Mouse (Mus musculus) lung, postnatal 0 days (tissue): ENCODE data around the gene Cir1. TPM values are rescaled to one million over a fixed set of nuclear protein-coding genes. Genes with fewer than 3 reads are reported as not detected.

ENCODE experiments used
- ATAC-seq: fragments of 200-750 bp; cut with Nextera tagmentation; 2 replicates; pipeline ENCODE4 v1.8.0; 2017; ENCODE audit warnings: moderate library complexity
- DNase-seq: peaks from one replicate; pipeline ENCODE4 v3.0.0-alpha.2; 2016; ENCODE audit warnings: low spot score
- H3K27ac ChIP-seq: fragments of 300-500 bp; sonication (generic); 2 replicates; pipeline ENCODE4 v1.5.1; 2014; ENCODE audit warnings: antibody characterized with exemption, mild to moderate bottlenecking, low read length, mixed read lengths
- H3K27me3 ChIP-seq: fragments of 300-500 bp; sonication (generic); replicated peaks from 2 replicates; pipeline ENCODE4 v1.6.1; 2014; ENCODE audit warnings: low read length, mixed read lengths; ENCODE audit not compliant: insufficient read depth
- H3K36me3 ChIP-seq: fragments of 300-500 bp; sonication (generic); 2 replicates; pipeline ENCODE4 v1.6.1; 2014; ENCODE audit warnings: low read length, mixed read lengths; ENCODE audit not compliant: insufficient read depth
- H3K4me1 ChIP-seq: fragments of 300-500 bp; sonication (generic); 2 replicates; pipeline ENCODE4 v1.6.1; 2014; ENCODE audit warnings: antibody characterized with exemption, low read depth, low read length, mixed read lengths; ENCODE audit not compliant: insufficient read depth
- H3K4me2 ChIP-seq: fragments of 300-500 bp; sonication (generic); replicated peaks from 2 replicates; pipeline ENCODE4 v1.6.1; 2014; ENCODE audit warnings: low read depth, mild to moderate bottlenecking, low read length, moderate library complexity, mixed read lengths
- H3K4me3 ChIP-seq: fragments of 300-500 bp; sonication (generic); 2 replicates; pipeline ENCODE4 v1.5.1; 2014; ENCODE audit warnings: low read depth, low read length
- H3K9ac ChIP-seq: fragments of 300-500 bp; sonication (generic); replicated peaks from 2 replicates; pipeline ENCODE4 v1.6.1; 2014; ENCODE audit warnings: low read depth, mild to moderate bottlenecking
- H3K9me3 ChIP-seq: fragments of 300-500 bp; sonication (generic); 2 replicates; pipeline ENCODE4 v1.6.1; 2016; ENCODE audit warnings: low read length, mixed read lengths
- CTCF ChIP-seq: IDR thresholded peaks from 2 replicates; pipeline ENCODE4 v1.5.1; 2016; ENCODE audit warnings: antibody characterized with exemption, mild to moderate bottlenecking
- EP300 ChIP-seq: IDR thresholded peaks from 2 replicates; pipeline ENCODE4 v1.6.1; 2016; ENCODE audit warnings: antibody characterized with exemption, mild to moderate bottlenecking, control low read depth
- WGBS: fragments of 180-500 bp; shearing (Covaris S2); extraction: QIAGEN DNeasy Blood & Tissue Kit; methylation state at CpG from one replicate; pipeline ENCODE4 v1.1.7; 2014; 5-methylcytosine and 5-hydroxymethylcytosine counted together
- polyA plus RNA-seq: library from polyadenylated mRNA; unstranded; fragments of >200 nt; fragmentation: Nextera tagmentation; extraction: Ambion mirVana; gene quantifications from 2 replicates; pipeline ENCODE4 v1.2.1, GENCODE M21; 2015

The Cir1 gene
- polyA plus RNA-seq, 1 experiment from 2014 or later = 39.3 TPM

GRCm38 (mm10) chr2:73274119-73274920, 38.2 kb downstream of the Cir1 start:
- Histone ChIP-seq H3K9ac (no peak overlapping the region), H3K27me3 (peaks cover 70% of the 10 kb centered on the region), H3K9me3 (no peaks in the 10 kb centered on the region), H3K4me3 (peak overlapping the region; percentile 37), H3K36me3 (no peaks in the 10 kb centered on the region), H3K4me2 (peak overlapping the region; percentile 61), H3K4me1 (peaks cover 14% of the 10 kb centered on the region; the same call in 1 of the 2 replicates), H3K27ac (no peak overlapping the region)
- WGBS = under 1% methylated on average over 65 of the region's 88 CpGs
- DNase-seq = peak; percentile 31
- TF ChIP-seq CTCF (no peak), EP300 (no peak)
- ATAC-seq = peak; percentile 23

GRCm38 (mm10) chr2:73273249-73274118, 39.0 kb downstream of the Cir1 start:
- H3K27me3 ChIP-seq = peaks cover 62% of the 10 kb centered on the region
- no peak overlapping the region for H3K27ac ChIP-seq
- ATAC-seq = peak; percentile 23
- H3K9ac ChIP-seq = no peak overlapping the region
- no peaks in the 10 kb centered on the region for H3K9me3 ChIP-seq
- no peaks in the 10 kb centered on the region for H3K36me3 ChIP-seq
- H3K4me1 ChIP-seq = peaks cover 14% of the 10 kb centered on the region; the same call in 1 of the 2 replicates
- WGBS = under 1% methylated on average over 78 of the region's 110 CpGs
- H3K4me2 ChIP-seq = peak overlapping the region; percentile 61
- H3K4me3 ChIP-seq = peak overlapping the region; percentile 37
- no peak for DNase-seq
- TF ChIP-seq CTCF (no peak; the same call in 1 of the 2 replicates), EP300 (no peak)

GRCm38 (mm10) chr2:73272351-73273248, 39.9 kb downstream of the Cir1 start:
- H3K9me3 ChIP-seq = no peaks in the 10 kb centered on the region
- H3K4me1 ChIP-seq = peaks cover 14% of the 10 kb centered on the region; the same call in 1 of the 2 replicates
- WGBS = under 1% methylated on average over 48 of the region's 55 CpGs
- TF ChIP-seq EP300 (no peak), CTCF (no peak)
- DNase-seq = no peak
- no peak for ATAC-seq
- H3K4me3 ChIP-seq = peak overlapping the region; percentile 37
- H3K4me2 ChIP-seq = peak overlapping the region; percentile 61
- H3K27ac ChIP-seq = no peak overlapping the region
- H3K27me3 ChIP-seq = peaks cover 66% of the 10 kb centered on the region
- H3K9ac ChIP-seq = no peak overlapping the region
- H3K36me3 ChIP-seq = no peaks in the 10 kb centered on the region

- Histone ChIP-seq H3K27ac (no peak within 1 kb of the TSS), H3K4me1 (peaks cover 14% of the 10 kb centered on the region; the same call in 1 of the 2 replicates), H3K27me3 (peaks cover 60% of the 10 kb centered on the region), H3K9ac (no peak within 1 kb of the TSS), H3K36me3 (no peaks in the 10 kb centered on the region), H3K9me3 (no peaks in the 10 kb centered on the region), H3K4me2 (peak within 1 kb of the TSS; percentile 61), H3K4me3 (peak within 1 kb of the TSS; percentile 37)
- TF ChIP-seq EP300 = no peak
- no peak for TF ChIP-seq CTCF
- under 1% methylated on average over 47 of the region's 48 CpGs for WGBS
- peak; percentile 26 for DNase-seq
- ATAC-seq = peak; percentile 39; the same call in 1 of the 2 replicates
These were observed 40.9 kb downstream of the Cir1 start, which contains the start of gene Sp9 for GRCm38 (mm10) chr2:73271459-73272161. Gene Sp9, plus strand, starts transcription at chr2:73271925.
